Mouse (Mus musculus) testis, adult 2 months (tissue): ENCODE measurements around the gene Kcnc2.
"Not testable (repeated sequence)": the region's sequence is repeated elsewhere in the genome, so short reads cannot be mapped to it uniquely, and the experiment has no call there.

Source experiments
- CTCF ChIP-seq: fragments of 200-500 bp; IDR thresholded peaks from 2 replicates; pipeline ENCODE4 v1.5.1; 2012; ENCODE audit warnings: low read depth, mild to moderate bottlenecking, inconsistent platforms, low read length, moderate library complexity; ENCODE audit not compliant: control insufficient read depth, insufficient read depth, insufficient replicate concordance
- POLR2A ChIP-seq: fragments of 200-500 bp; IDR thresholded peaks from 2 replicates; pipeline ENCODE4 v1.6.1; 2012; ENCODE audit warnings: low read depth, mild to moderate bottlenecking, inconsistent platforms, low read length, moderate library complexity; ENCODE audit not compliant: control insufficient read depth

GRCm38 (mm10) chr10:112232733-112233132 is 38.2 kb upstream of the Kcnc2 start:
- TF ChIP-seq CTCF, POLR2A: not testable (repeated sequence)
